Mouse (Mus musculus) liver, postnatal 0 days (tissue): Measurements from ENCODE around the gene Slco1c1.

ENCODE experiments used
- CTCF ChIP-seq: sonication (generic); IDR thresholded peaks from 2 replicates; pipeline ENCODE4 v1.5.1; 2016; ENCODE audit warnings: antibody characterized with exemption, low read depth
- EP300 ChIP-seq: IDR thresholded peaks from 2 replicates; pipeline ENCODE4 v1.6.1; 2016; ENCODE audit warnings: antibody characterized with exemption, low read depth, mild to moderate bottlenecking

DNA sequence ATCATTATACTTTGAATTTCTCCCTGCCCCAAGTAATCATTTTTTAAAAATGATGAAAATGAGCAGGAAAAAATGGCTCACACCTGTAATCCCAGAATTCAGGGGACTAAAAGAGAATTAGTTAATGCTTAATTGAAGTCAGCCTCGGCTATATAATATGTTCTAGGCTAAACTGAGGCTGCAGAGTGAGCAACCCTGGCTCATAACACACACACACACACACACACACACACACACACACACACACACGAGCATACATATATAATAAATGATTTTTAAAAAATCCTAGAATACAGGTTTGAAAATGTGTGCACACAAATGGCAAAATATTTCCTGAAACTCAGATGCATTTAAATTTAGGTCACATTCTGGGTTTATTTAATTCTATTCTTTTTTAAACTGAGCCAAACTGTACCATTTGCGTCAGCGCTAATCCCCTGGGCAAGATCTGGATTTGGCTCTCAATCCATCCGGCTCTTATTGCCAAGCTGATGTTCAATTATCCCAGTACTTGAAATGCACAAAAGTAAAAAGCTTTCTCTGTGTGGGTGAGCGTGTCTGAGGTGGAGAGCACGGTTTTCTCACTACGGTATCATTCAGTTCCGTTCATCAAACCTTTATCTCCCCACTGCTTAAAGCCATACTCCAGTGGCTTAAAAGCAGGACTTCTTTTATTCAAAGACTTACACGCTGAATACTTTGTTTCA, 43.8 kb downstream of the Slco1c1 start:
- TF ChIP-seq CTCF (no peak), EP300 (no peak)
